Mouse (Mus musculus) cerebellum, postnatal 10 days (tissue): ENCODE results near the gene Gm49391.
"Not testable (repeated sequence)": the region's sequence is repeated elsewhere in the genome, so short reads cannot be mapped to it uniquely, and the experiment has no call there.

Experiments
- DNase-seq, 2 experiments: peaks; one replicate each; pipeline ENCODE4 v3.0.0; 2021; ENCODE audit warnings: mixed read lengths in 2 of 2

The Gm49391 gene

DNA sequence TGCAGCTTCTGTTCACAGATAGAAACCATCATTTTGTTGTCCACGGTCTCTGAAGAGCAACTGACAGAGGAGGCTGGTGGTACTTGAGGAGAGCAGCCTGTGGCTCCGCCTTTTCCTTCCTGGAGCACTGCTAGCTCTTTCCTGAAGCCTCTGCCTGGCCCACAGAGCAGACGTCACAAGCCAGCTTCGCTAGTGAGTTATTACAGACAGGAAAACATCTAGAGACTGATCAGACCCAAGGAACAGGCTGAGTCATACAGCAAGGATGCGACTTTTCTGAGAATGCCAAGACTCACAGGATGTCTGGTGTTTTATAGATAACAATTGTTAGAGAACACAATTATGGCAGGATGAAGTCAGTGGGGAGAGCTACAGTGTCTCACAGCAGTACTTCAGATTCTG is at the start of gene Gm49391, which contains the start of gene Ctla2a:
Gm49391 (minus strand) TSS at position 72 of the 402 bp plus-strand sequence.
Ctla2a (minus strand) TSS at position 126 of the 402 bp plus-strand sequence.
- DNase-seq, result no peak

DNA sequence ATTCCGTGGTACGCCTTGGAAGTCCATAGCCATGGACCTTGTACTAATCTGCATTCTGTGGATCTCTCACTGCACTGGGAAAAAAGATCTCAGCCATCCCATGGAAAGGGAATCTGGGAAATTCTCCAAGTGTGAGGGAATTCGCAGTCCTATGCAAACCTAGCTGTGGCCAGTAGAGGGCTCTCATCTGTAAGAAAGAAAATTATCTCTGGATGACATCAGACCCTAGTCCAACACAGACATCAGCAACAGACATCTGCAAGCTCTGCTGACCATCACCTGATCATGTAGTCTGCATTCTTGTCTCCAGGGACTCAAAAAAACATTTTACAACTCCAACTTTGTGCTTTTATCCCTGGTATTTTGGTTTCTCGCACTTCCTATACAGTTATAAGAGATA is 35.9 kb upstream of the Gm49391 start:
- DNase-seq, result not testable (repeated sequence)

DNA sequence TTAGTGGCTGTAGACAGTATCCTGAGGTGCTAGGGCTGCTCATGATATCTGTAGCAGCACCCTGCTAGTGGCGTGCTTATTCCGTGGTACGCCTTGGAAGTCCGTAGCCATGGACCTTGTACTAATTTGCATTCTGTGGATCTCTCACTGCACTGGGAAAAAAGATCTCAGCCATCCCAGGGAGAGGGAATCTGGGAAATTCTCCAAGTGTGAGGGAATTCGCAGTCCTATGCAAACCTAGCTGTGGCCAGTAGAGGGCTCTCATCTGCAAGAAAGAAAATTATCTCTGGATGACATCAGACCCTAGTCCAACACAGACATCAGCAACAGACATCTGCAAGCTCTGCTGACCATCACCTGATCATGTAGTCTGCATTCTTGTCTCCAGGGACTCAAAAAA is 27.6 kb upstream of the Gm49391 start:
- DNase-seq, result not testable (repeated sequence)

DNA sequence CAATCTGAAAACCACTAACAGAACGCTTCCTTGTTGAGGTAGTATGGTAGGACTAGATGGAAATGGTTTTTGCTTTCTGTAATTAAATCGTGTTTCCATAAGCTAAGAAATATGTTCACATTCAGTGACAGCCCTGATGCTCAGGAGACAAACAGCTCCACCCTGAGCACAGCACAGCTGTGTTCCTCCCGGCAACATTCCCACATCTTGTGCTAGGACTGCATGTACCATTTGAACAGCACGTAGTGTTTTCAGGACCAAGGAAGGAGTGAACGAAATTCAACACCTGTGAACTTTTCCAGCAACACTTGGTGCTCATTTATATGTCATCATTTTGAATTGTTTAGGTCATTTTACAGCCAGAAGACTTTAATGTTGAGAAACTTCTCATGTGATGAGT is 25.3 kb upstream of the Gm49391 start:
- no peak for DNase-seq

DNA sequence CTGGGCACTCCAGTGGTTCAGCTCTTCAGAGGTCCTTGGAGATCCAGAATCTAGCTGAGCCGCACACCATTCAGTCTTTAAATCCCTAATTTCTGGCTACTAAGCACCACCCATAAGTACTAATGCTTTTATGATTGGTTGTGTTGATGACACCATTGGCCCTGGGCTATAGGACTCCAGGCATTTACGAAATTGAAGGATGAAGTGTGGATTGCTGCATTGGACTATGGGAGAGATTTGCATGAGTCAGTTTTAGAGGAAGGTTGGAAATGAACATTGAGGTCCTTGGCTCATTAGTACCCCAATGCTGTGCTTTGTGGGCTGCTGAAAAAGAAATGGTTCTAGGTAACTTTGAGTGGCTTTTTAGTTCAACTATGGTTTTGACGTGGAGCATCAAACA is 5.5 kb upstream of the Gm49391 start, which contains the start of gene Tpbpa:
Tpbpa (minus strand) TSS at position 101 of the 400 bp plus-strand sequence.
- not testable (repeated sequence) for DNase-seq

DNA sequence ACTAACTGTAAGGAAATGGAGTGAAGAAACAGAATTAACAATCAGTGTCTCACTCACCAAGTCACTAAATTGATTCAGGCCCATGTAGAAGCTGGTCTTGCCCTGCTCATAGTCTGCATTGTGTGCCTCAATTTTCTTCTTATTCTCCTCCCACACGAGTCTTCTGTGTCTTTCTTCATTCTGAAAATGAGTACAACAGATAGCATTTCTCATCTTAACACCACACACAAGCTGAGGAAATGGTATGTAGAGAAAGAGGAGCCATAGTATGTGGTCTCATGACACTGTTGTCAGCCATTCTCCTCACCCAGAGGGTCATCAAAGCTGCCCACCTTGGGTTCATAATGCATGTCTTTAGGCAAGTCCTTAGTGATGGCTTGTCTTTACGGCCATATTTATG is 881 bp downstream of the Gm49391 start, which contains the start of gene Gm49393:
Gm49393 (minus strand) TSS at position 101 of the 400 bp plus-strand sequence.
- not testable (repeated sequence) for DNase-seq

DNA sequence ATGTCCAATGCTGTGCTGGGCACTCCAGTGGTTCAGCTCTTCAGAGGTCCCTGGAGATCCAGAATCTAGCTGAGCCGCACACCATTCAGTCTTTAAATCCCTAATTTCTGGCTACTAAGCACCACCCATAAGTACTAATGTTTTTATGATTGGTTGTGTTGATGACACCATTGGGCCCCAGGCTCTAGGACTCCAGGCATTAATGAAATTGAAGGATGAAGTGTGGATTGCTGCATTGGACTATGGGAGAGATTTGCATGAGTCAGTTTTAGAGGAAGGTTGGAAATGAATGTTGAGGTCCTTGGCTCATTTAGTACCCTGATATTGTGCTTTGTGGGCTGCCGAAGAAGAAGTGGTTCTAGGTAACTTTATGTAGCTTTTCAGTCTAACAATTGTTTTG is 31.6 kb downstream of the Gm49391 start, which contains the start of gene Tpbpb:
Tpbpb (minus strand) TSS at position 101 of the 400 bp plus-strand sequence.
- not testable (repeated sequence) for DNase-seq

DNA sequence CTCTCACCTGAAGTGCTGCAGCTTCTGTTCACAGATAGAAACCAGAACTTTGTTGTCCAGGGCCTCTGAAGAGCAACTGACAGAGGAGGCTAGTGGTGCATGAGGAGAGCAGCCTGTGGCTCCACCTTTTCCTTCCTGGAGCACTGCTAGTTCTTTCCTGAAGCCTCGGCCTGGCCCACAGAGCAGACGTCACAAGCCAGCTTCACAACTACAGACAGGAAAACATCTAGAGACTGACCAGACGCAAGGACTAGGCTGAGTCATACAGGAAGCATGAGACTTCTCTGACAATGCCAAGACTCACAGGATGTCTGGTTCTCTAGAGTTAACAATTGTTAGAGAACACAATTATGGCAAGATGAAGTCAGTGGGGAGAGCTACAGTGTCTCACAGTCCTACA is 39.0 kb downstream of the Gm49391 start, which contains the start of gene Ctla2b:
Ctla2b (minus strand) TSS at position 120 of the 400 bp plus-strand sequence.
- DNase-seq, result no peak

DNA sequence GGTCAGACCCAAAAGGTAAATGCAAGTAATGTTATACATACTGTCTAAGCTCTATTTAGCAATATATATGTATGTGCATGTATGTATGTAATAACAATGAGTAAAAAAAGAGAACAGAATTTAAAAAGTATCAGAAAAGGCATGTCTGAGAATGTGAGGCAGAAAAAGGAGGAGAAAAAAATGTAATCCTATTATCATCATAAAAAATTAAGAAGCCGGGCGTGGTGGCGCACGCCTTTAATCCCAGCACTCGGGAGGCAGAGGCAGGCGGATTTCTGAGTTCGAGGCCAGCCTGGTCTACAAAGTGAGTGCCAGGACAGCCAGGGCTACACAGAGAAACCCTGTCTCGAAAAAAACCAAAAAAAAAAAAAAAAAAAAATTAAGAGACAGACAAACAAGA is 39.6 kb downstream of the Gm49391 start, which contains the start of gene Gm49392:
Gm49392 (minus strand) TSS at position 101 of the 400 bp plus-strand sequence.
- not testable (repeated sequence) for DNase-seq

DNA sequence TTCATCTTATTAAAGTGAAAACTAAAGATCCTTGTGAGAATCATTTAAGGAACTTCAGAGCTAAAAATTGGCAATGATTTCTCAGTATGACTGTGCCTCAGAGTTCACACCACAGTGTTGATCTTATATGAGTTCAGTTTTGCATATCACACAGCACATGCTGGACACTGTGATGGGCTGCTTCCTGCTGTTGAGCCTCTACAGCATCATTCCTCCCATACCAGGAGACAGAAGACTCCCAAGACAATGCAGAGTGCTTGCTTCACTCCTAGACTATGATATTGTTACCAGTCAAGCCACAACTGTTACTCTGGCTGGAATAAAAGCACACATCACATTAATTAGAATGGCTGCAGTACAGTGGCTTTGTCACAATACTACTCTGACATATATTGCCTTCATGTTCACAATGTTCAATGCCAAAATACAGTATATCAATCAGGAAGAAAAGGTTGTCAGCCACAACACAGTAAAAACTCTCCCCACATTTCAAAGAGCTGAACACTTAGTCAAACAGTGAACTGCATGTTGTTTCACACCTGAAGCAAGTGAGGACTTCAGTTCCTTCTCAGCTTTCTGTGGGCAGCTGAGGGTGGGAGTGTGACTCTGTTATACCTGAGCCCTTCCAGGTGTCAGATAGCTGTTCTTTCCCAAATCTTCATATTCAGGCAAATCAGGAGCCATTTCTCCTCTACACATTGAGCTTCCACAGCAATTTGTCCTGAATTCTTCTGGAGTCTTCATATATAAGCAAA is 40.8 kb downstream of the Gm49391 start:
- DNase-seq, result no peak

DNA sequence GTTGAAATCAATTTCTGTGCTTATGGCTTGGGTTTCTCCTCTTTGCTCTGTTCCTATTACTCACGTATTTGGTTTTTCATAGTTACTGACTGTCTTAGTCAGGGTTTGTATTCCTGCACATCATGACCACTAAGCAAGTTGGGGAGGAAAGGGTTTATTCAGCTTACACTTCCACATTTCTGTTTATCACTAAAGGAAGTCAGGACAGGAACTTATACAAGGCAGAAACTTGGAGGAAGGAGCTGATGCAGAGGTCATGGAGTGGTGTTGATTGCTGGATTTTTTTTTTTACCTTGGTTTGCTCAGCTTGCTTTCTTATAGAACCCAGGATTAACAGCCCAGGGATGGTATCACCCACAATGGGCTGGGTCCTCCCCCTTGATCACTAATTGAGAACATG is 44.1 kb downstream of the Gm49391 start:
- DNase-seq, result no peak

DNA sequence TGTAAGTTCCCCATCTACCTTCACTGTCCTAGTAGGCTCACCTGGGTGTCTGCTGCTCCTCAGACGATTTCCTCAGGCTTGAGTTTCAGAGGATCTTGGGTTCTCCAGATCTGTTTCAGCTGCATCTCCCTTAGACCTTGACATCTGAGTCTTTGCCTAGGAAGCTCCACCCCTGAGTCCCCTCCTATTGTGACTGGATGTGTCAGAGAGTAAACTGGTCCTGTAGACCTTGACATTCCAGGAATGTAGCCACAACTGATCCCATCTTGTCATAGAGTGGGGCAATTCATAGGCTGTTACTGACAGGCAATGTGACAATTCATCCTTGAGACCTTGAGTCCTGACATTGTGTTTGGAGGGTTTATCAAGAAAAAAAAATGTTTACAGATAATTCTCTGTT is 72.1 kb downstream of the Gm49391 start, which contains the start of gene 4930486L24Rik:
4930486L24Rik (minus strand) TSS at position 195 of the 400 bp plus-strand sequence.
- DNase-seq, result no peak

DNA sequence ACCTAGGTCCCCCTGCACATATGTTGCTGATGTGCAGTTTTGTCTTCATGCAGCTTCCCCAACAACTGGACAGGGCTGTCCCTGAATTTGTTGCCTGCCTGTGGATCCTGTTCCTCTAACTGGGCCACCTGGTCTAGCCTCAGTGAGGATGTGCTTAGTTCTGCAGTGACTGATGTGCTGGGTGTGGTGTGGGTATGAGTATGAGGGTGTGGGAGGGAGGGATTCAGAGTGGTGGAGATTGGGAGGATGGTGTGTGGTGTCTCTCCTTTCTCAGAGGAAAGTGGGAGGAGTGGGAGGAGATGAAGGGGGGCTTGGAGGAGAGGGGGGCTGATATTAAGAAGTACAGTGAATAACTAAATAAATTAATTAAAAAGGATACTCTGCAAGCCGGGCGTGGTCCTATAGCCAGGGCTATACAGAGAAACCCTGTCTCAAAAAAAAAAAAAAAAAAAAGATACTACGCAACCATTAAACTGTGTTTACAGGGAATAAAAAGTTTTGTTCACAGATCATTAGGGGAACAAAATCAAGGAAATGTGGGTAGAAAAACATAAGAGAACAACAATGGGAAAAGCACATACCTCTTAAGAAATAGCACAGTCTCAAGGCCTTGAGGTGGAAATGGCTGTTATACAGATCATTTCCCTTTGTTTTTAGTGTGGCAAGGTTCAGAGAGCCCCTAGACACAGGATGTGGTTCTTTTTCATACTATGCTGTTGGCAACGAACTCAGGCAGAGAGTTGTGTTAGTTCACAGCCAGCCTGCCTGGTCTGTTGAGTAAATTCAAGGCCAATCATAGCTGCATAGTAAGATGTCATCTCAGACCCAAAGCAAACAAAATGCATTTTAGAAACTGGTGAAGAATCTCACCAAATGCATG is 87.9 kb downstream of the Gm49391 start:
- DNase-seq, result no peak
